Mouse (Mus musculus) kidney, adult 2 months (tissue): Measurements from ENCODE around the gene Pomt1. TPM values are rescaled to one million over a fixed set of nuclear protein-coding genes. Genes with fewer than 3 reads are reported as not detected.

Source experiments
- DNase-seq: peaks from one replicate; pipeline ENCODE4 v3.0.0; 2021
- H3K27ac ChIP-seq: fragments of 200-500 bp; 2 replicates; pipeline ENCODE4 v1.5.1; 2012; ENCODE audit warnings: low read depth, low read length, control low read depth, inconsistent platforms; ENCODE audit not compliant: insufficient read depth
- H3K27me3 ChIP-seq: fragments of 200-500 bp; replicated peaks from 2 replicates; pipeline ENCODE4 v1.6.1; 2012; ENCODE audit warnings: mild to moderate bottlenecking, moderate library complexity, low read length, inconsistent platforms; ENCODE audit not compliant: control insufficient read depth, insufficient read depth
- H3K36me3 ChIP-seq: fragments of 200-500 bp; 2 replicates; pipeline ENCODE4 v1.6.1; 2012; ENCODE audit warnings: mild to moderate bottlenecking, moderate library complexity, low read length, inconsistent platforms; ENCODE audit not compliant: control insufficient read depth, insufficient read depth
- H3K4me1 ChIP-seq: fragments of 200-500 bp; 2 replicates; pipeline ENCODE4 v1.6.1; 2011; ENCODE audit warnings: low read length; ENCODE audit not compliant: control insufficient read depth, insufficient read depth
- H3K4me3 ChIP-seq: fragments of 200-500 bp; 2 replicates; pipeline ENCODE4 v1.5.1; 2011; ENCODE audit warnings: mild to moderate bottlenecking, low read depth, low read length, control low read depth; ENCODE audit not compliant: insufficient read depth
- CTCF ChIP-seq: fragments of 200-500 bp; conservative IDR thresholded peaks from 2 replicates; pipeline ENCODE4 v1.5.1; 2011; ENCODE audit warnings: low read depth, mild to moderate bottlenecking, control low read depth, low read length, moderate library complexity, mixed read lengths; ENCODE audit not compliant: insufficient read depth, insufficient read length
- POLR2A ChIP-seq: fragments of 200-500 bp; IDR thresholded peaks from one replicate; pipeline ENCODE4 v1.6.1; 2011; ENCODE audit warnings: low read depth, low read length, control low read depth
- WGBS: fragments of 180-500 bp; shearing (Covaris S2); methylation state at CpG from one replicate; pipeline ENCODE4 v1.1.7; 2018; 5-methylcytosine and 5-hydroxymethylcytosine counted together
- polyA plus RNA-seq: library from polyadenylated mRNA; depleted of rRNA; stranded (reverse); fragments of >200 nt; gene quantifications from 2 replicates; pipeline ENCODE4 v1.2.3, GENCODE M21; 2012

Gene Pomt1
- polyA plus RNA-seq, 1 experiment = 30.2 TPM

- no peak overlapping the region for H3K27ac ChIP-seq
- no peak for TF ChIP-seq CTCF
- TF ChIP-seq POLR2A = no peak
- no peak for DNase-seq
- WGBS = 55% methylated on average over 10 of the region's 10 CpGs
- peaks cover 6% of the 10 kb centered on the region for H3K36me3 ChIP-seq
- H3K27me3 ChIP-seq = no peaks in the 10 kb centered on the region
- peaks cover 3% of the 10 kb centered on the region for H3K4me1 ChIP-seq
- no peak overlapping the region for H3K4me3 ChIP-seq
Observed at GRCm38 (mm10) chr2:32213000-32213399, 23.4 kb upstream of the Pomt1 start.

GRCm38 (mm10) chr2:32215576-32215975 is 20.8 kb upstream of the Pomt1 start:
- H3K4me3 ChIP-seq = no peak overlapping the region
- peaks cover 2% of the 10 kb centered on the region; the same call in 1 of the 2 replicates for H3K4me1 ChIP-seq
- no peaks in the 10 kb centered on the region for H3K27me3 ChIP-seq
- TF ChIP-seq POLR2A (no peak), CTCF (no peak)
- H3K27ac ChIP-seq = no peak overlapping the region
- 82% methylated on average over 10 of the region's 10 CpGs for WGBS
- no peak for DNase-seq
- H3K36me3 ChIP-seq = peaks cover 6% of the 10 kb centered on the region

- 85% methylated on average over 10 of the region's 10 CpGs for WGBS
- Histone ChIP-seq H3K4me1 (peaks cover 2% of the 10 kb centered on the region; the same call in 1 of the 2 replicates), H3K27ac (no peak overlapping the region), H3K36me3 (peaks cover 6% of the 10 kb centered on the region), H3K4me3 (no peak overlapping the region), H3K27me3 (no peaks in the 10 kb centered on the region)
- DNase-seq = no peak
- TF ChIP-seq POLR2A = no peak
- no peak for TF ChIP-seq CTCF
Observed at GRCm38 (mm10) chr2:32216506-32216905, 19.9 kb upstream of the Pomt1 start.

- peaks cover 3% of the 10 kb centered on the region for H3K36me3 ChIP-seq
- no peaks in the 10 kb centered on the region for H3K27me3 ChIP-seq
- peaks cover 2% of the 10 kb centered on the region; the same call in 1 of the 2 replicates for H3K4me1 ChIP-seq
- 91% methylated on average over 8 of the region's 8 CpGs for WGBS
- TF ChIP-seq CTCF (no peak), POLR2A (no peak)
- no peak overlapping the region for H3K27ac ChIP-seq
- DNase-seq = no peak
- H3K4me3 ChIP-seq = no peak overlapping the region
Observed at GRCm38 (mm10) chr2:32217656-32218055, 18.7 kb upstream of the Pomt1 start.

GRCm38 (mm10) chr2:32218113-32218512 is 18.3 kb upstream of the Pomt1 start:
- peaks cover 3% of the 10 kb centered on the region for H3K36me3 ChIP-seq
- 91% methylated on average over 5 of the region's 5 CpGs for WGBS
- no peak for DNase-seq
- no peak overlapping the region for H3K27ac ChIP-seq
- peaks cover 2% of the 10 kb centered on the region; the same call in 1 of the 2 replicates for H3K4me1 ChIP-seq
- no peak for TF ChIP-seq POLR2A
- TF ChIP-seq CTCF = no peak
- H3K4me3 ChIP-seq = no peak overlapping the region
- H3K27me3 ChIP-seq = no peaks in the 10 kb centered on the region

GRCm38 (mm10) chr2:32218541-32219334 is 17.7 kb upstream of the Pomt1 start:
- H3K27ac ChIP-seq = peak overlapping the region; percentile 82
- TF ChIP-seq POLR2A (no peak), CTCF (no peak)
- peak overlapping the region; percentile 23; the same call in 1 of the 2 replicates for H3K4me3 ChIP-seq
- peak; percentile 89 for DNase-seq
- no peaks in the 10 kb centered on the region for H3K27me3 ChIP-seq
- H3K36me3 ChIP-seq = peaks cover 3% of the 10 kb centered on the region
- WGBS = 63% methylated on average over 11 of the region's 11 CpGs
- H3K4me1 ChIP-seq = peaks cover 2% of the 10 kb centered on the region; the same call in 1 of the 2 replicates

GRCm38 (mm10) chr2:32219501-32219900 is 16.9 kb upstream of the Pomt1 start:
- TF ChIP-seq POLR2A = no peak
- TF ChIP-seq CTCF = no peak
- Histone ChIP-seq H3K4me3 (peak overlapping the region; percentile 23; the same call in 1 of the 2 replicates), H3K36me3 (peaks cover 2% of the 10 kb centered on the region), H3K27ac (peak overlapping the region; percentile 82), H3K4me1 (peaks cover 2% of the 10 kb centered on the region; the same call in 1 of the 2 replicates), H3K27me3 (no peaks in the 10 kb centered on the region)
- DNase-seq = peak; percentile 59
- 62% methylated on average over 14 of the region's 14 CpGs for WGBS
